Mouse (Mus musculus) adrenal gland, adult (tissue): ENCODE measurements around the gene Pla2g2e.

Source experiments
- DNase-seq, 2 experiments: peaks; one replicate each; pipeline ENCODE4 v3.0.0; 2022 to 2023; ENCODE audit warnings: low spot score in 1 of 2; ENCODE audit not compliant: inconsistent age in 2 of 2

Pla2g2e gene

DNA sequence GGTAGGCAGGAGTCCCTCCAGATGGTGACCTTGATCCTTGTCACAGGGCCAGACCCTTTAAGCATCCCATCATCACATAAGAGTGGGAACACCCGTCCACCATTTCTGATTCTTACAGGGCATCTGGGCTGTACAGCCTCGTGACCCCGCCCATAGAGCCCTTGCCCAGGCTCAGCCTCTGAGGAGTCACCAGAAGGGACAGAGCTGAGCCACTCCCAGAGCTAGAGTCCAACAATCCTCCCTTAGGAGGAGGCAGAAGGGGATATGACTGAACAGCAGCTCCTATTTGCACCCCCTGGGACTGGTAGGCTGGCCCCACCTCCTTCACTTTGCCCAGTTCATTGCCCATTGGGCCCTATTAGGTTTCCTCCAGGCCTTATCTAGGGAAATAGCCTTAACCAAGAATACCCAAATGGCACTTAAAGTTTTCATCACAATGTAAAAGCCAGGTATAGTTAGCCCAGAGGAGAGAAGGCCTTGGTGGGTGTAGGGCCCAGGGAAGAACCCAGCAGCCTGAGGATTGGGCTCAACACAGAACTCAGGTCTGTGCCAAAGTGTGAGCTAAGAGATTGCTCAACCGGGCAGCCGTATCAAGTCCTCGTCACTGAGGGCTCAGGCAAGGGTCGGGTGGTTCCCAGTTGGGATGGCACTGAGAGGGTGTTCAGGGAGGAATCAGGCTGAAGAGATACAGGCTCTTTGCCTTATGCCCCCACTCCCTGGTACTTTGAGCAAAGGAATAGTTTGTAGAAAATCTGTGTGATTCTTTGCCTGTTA, 3.3 kb downstream of the Pla2g2e start:
- no peak for DNase-seq

- no peak for DNase-seq
Observed at GRCm38 (mm10) chr4:138882179-138882578, 4.4 kb downstream of the Pla2g2e start.

- peak; percentile 82 to 95 for DNase-seq
Observed at GRCm38 (mm10) chr4:138884261-138884660, 6.5 kb downstream of the Pla2g2e start.

- no peak for DNase-seq
Observed at GRCm38 (mm10) chr4:138889165-138889564, 11.4 kb downstream of the Pla2g2e start.

- no peak for DNase-seq
Observed at GRCm38 (mm10) chr4:138889635-138890034, 11.9 kb downstream of the Pla2g2e start.

GRCm38 (mm10) chr4:138892655-138893054, 14.9 kb downstream of the Pla2g2e start:
- DNase-seq, result no peak

- DNase-seq, result peak; percentile 65 to 67
Observed at GRCm38 (mm10) chr4:138893789-138894188, 16.0 kb downstream of the Pla2g2e start.

DNA sequence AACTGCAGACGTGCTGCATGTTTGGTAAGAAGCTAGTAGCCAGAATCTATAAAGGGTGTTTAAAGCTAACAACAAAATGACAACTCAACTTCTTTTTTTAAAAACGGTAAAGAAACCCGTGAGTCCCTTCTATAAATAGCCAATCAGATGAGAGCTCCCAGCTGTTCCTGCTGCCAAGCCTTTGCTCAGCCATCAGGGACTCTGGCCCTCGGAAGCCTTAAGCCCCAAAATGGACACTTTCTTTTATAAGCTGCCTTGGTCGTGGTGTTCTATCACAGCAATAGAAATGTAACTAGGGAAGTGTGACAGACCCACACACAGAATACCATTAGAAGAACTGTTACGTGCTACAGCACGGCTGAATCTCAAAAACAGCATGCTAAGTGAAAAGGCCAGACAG, 21.6 kb downstream of the Pla2g2e start:
- no peak for DNase-seq

GRCm38 (mm10) chr4:138905624-138906337, 28.0 kb downstream of the Pla2g2e start:
- peak in 1 of 2 experiments; percentile 55 for DNase-seq

DNA sequence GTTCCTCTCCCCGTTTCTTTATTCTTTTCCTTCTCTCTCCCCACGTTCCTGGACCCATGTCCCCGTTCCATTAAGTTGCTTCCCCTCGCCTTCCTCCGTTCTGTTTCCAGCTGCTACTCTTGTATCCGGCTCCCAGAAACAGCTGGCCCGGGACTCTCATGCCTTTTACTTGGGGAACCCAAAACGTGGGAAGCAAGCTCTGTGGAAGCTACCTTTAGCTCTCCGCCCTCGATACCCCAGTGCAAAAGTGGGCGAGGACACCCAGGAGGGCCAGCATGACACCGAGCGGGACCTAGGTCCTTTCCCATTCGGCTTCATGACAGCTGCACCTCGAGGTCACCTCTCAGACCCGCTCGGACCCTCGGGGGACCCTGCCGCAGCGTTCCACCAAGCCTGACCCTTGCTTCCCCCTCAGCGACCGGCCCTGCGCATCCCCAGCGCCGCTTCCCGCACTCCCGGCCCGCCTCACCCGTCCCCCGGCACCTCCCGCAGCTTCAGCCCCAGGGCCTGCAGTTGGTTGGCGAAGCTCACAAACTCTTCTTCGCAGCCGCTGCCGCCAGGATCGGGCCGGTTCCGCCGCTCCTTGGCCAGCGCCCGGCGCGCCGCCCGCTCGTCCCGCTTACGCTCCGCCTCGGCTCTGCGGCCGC, 35.5 kb downstream of the Pla2g2e start:
- DNase-seq, result peak in 1 of 2 experiments; percentile 59

- DNase-seq, result peak; percentile 96 to 98
Observed at GRCm38 (mm10) chr4:138913797-138914196, 36.1 kb downstream of the Pla2g2e start, which contains the start of gene Otud3. Gene Otud3 (minus strand): TSS chr4:138913945.

DNA sequence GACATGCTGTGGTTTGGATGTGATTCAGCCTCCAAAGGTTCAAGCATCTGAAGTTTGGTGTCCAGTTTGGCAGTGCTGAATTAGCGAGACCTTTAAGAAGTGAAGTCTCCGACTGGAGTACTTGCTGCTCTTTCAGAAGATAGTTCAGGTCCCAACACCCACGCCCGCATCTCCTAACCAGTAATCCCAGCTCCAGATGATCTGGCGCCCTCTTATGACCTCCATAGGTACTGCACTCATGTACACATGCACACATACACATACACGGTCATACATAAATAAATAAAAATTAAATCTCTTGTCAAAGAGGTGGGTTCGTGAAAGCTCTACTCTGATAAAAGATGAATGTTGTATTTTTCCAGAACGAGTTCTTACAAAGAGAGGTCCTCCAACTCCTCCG, 39.5 kb downstream of the Pla2g2e start:
- DNase-seq, result no peak

GRCm38 (mm10) chr4:138921254-138922130, 43.8 kb downstream of the Pla2g2e start:
- DNase-seq, result no peak

GRCm38 (mm10) chr4:138922131-138922459, 44.4 kb downstream of the Pla2g2e start:
- DNase-seq, result peak; percentile 92 to 98

DNA sequence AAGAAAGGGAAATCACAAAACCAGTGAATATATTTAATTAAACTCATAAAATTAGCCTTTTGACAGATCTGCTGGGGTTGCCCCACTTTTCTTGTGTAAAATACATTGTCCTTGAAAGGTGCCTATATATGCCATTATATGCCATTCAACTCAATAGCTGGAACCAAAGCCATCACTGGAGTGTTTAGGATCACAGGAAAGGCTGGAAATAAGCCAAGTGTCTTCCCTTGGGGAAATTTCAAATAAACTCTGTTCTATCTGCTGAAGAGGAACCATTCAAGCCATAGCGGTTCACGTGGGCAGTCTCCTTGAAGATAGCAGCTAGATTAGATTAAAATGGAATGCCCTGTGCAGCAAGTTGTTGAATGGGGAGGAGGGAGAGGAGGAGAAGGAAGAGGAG, 47.8 kb downstream of the Pla2g2e start:
- no peak for DNase-seq
